Comparison of ENCODE assay signal across 17 mouse cellular contexts in the genomic region with DNA sequence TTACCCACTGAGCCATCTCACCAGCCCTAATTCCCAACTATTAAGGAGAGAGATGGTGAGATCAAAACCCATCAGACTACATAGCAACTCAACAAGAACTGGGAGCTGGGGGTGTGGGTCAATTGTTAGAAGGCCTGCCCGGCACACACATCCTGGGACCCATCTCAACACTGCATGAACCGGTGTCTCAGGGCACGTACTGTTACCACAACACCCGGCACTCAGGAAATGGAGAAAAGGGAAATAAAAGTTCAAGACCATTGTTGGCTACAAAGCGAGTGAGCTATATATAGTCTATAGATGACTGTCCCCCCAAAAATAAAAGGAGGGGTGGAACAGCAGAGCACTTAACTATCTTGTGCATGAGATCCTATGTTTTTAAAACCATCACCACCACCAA.
"Had no signal": no experiment of that assay in that cellular context is flagged by ENCODE, and none has a peak within 500 bp of the region (broad histone marks: within the 10 kb centered on the region; RNA-seq: fewer than 3 reads in every experiment).

No protein-coding gene starts in this region.

- DNase-seq: kidney, adult 2 months; kidney, postnatal 25 days; layer of hippocampus, adult 9-11 months; layer of hippocampus, postnatal 36 days; lung, embryonic 14.5 days; lung, postnatal 14 days; midbrain, embryonic 14.5 days; right cerebral cortex, adult 18-20 months; right cerebral cortex, postnatal 25 days; thymus, adult 18-20 months; thymus, postnatal 14 days had no signal

- H3K27ac ChIP-seq: kidney, embryonic 15.5 days; limb, embryonic 13.5 days; liver, embryonic 12.5 days had no signal

- H3K9me3 ChIP-seq: limb, embryonic 13.5 days; neural tube, embryonic 15.5 days had no signal

- H3K4me2 ChIP-seq: kidney, embryonic 15.5 days; limb, embryonic 13.5 days; liver, embryonic 12.5 days; lung, embryonic 14.5 days; neural tube, embryonic 15.5 days had no signal

- H3K4me3 ChIP-seq: kidney, embryonic 15.5 days; limb, embryonic 13.5 days; liver, embryonic 12.5 days; midbrain, embryonic 10.5 days; myocyte; neural tube, embryonic 15.5 days had no signal

- ATAC-seq: liver, embryonic 12.5 days had no signal

- H3K9ac ChIP-seq: kidney, embryonic 15.5 days; limb, embryonic 13.5 days; liver, embryonic 12.5 days; lung, embryonic 14.5 days; neural tube, embryonic 15.5 days had no signal

- H3K27me3 ChIP-seq: kidney, embryonic 15.5 days; limb, embryonic 13.5 days; liver, embryonic 12.5 days; neural tube, embryonic 15.5 days had no signal
